Mouse (Mus musculus): ENCODE results near the gene Srsf4. TPM values are rescaled to one million over a fixed set of nuclear protein-coding genes. Genes with fewer than 3 reads are reported as not detected.
A peak's percentile ranks its signal among the peaks of the same experiment; 100 is the strongest.

Gene Srsf4
- polyA plus RNA-seq, 2 experiments = 43.4 to 45.3 TPM

DNA sequence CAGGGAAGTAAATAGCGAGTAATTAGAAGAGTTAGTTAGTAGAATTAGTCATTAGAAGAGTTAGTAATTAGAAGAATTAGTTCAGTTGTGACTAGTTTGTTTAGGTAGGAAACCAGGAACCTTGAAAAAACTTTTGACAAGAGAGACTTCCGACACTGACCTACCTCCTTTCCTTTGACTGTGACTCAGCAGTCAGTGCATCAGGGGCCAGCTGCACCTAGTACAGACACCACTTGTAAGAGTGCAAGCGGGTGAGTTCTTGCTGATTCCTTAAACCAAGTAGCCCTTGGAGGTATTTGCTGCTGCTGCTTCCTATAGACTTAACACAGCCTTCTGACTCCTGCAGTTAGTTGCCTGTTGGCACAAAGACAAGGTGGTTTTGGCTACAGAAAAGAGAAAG is 17.3 kb downstream of the Srsf4 start:
- TF ChIP-seq EP300 (IDR thresholded peaks at IDR 0.05; ENCODE audit: low read depth) (no peak), CTCF (IDR thresholded peaks at IDR 0.05; ENCODE audit: low read depth) (no peak)
- H3K27me3 ChIP-seq (ENCODE audit: control insufficient read depth, insufficient read depth, low read length) = no peaks in the 10 kb centered on the region
- no peaks in the 10 kb centered on the region for H3K9me3 ChIP-seq (ENCODE audit: control insufficient read depth, low read length)
- no peak overlapping the region for H3K9ac ChIP-seq (replicated peaks)
- peaks cover 43% of the 10 kb centered on the region for H3K36me3 ChIP-seq (replicated peaks; ENCODE audit: control insufficient read depth, insufficient read depth, low read depth)
- peaks cover 6 to 10% of the 10 kb centered on the region in 2 experiments for H3K4me1 ChIP-seq (replicated peaks; ENCODE audit: control insufficient read depth in 2 of 2, insufficient read depth in 2 of 2, low read length in 1 of 2)
- DNase-seq (ENCODE audit: low read depth in 3 of 3, low spot score in 3 of 3) = no peak
- no peak overlapping the region for H3K27ac ChIP-seq
- H3K4me2 ChIP-seq (ENCODE audit: low read depth) = no peak overlapping the region
- H3K4me3 ChIP-seq (ENCODE audit: insufficient read depth in 1 of 2, low read depth in 2 of 2, low read length in 2 of 2) = no peak overlapping the region
- 55% methylated on average over 3 of the region's 3 CpGs for WGBS (ENCODE audit: insufficient replicate concordance)
- ATAC-seq (ENCODE audit: insufficient read depth) = no peak

DNA sequence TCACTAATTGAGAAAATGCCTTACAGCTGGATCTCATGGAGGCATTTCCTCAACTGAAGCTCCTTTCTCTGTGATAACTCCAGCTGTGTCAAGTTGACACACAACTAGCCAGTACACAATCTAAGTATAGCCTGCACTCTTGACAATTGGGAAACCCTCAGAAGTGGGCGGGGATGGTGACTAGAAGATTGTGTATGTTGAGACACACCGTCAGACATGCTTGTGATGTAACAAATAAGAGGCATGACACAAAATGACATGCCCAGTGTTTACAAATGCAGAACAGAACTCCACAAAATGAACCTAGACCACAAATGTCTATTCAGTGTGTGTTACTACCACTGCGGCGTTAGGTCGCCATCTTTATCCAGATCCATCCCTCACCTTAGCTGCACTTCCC is 23.7 kb downstream of the Srsf4 start:
- WGBS (ENCODE audit: insufficient replicate concordance) = 90% methylated on average over 5 of the region's 5 CpGs
- H3K27ac ChIP-seq = no peak overlapping the region
- H3K4me3 ChIP-seq (ENCODE audit: insufficient read depth in 1 of 2, low read depth in 2 of 2, low read length in 2 of 2) = no peak overlapping the region
- H3K9me3 ChIP-seq (ENCODE audit: control insufficient read depth, low read length) = no peaks in the 10 kb centered on the region
- no peaks in the 10 kb centered on the region for H3K4me1 ChIP-seq (replicated peaks; ENCODE audit: control insufficient read depth in 2 of 2, insufficient read depth in 2 of 2, low read length in 1 of 2)
- H3K27me3 ChIP-seq (ENCODE audit: control insufficient read depth, insufficient read depth, low read length) = no peaks in the 10 kb centered on the region
- H3K9ac ChIP-seq (replicated peaks) = no peak overlapping the region
- ATAC-seq (ENCODE audit: insufficient read depth) (no peak), DNase-seq (ENCODE audit: low read depth in 3 of 3, low spot score in 3 of 3) (no peak)
- TF ChIP-seq EP300 (IDR thresholded peaks at IDR 0.05; ENCODE audit: low read depth) = no peak
- TF ChIP-seq CTCF (IDR thresholded peaks at IDR 0.05; ENCODE audit: low read depth) = no peak
- H3K4me2 ChIP-seq (ENCODE audit: low read depth) = no peak overlapping the region
- H3K36me3 ChIP-seq (replicated peaks; ENCODE audit: control insufficient read depth, insufficient read depth, low read depth) = peaks cover 82% of the 10 kb centered on the region

DNA sequence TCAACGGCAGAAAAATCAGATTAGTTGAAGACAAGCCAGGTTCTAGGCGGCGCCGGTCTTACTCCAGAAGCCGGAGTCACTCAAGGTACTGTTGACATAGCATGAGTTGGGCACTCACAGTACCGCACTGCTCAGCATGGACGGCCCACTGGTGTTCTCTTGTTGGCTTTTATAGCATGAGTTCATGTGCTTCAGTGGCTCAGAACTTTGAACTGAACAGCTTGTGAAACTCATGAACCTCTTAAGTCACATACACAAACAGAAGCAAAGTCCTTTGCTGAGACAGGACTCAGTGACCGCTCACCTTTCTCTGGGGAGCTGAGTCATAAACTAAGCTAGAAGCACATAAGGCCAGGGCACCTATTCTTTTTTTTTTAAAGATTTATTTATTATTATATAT is 24.4 kb downstream of the Srsf4 start:
- no peak for TF ChIP-seq CTCF (IDR thresholded peaks at IDR 0.05; ENCODE audit: low read depth)
- TF ChIP-seq EP300 (IDR thresholded peaks at IDR 0.05; ENCODE audit: low read depth) = no peak
- Histone ChIP-seq H3K27ac (no peak overlapping the region), H3K36me3 (replicated peaks; ENCODE audit: control insufficient read depth, insufficient read depth, low read depth) (peaks cover 77% of the 10 kb centered on the region), H3K4me2 (ENCODE audit: low read depth) (no peak overlapping the region), H3K4me1 (replicated peaks; ENCODE audit: control insufficient read depth in 2 of 2, insufficient read depth in 2 of 2, low read length in 1 of 2) (no peaks in the 10 kb centered on the region), H3K27me3 (ENCODE audit: control insufficient read depth, insufficient read depth, low read length) (no peaks in the 10 kb centered on the region), H3K4me3 (ENCODE audit: insufficient read depth in 1 of 2, low read depth in 2 of 2, low read length in 2 of 2) (no peak overlapping the region), H3K9me3 (ENCODE audit: control insufficient read depth, low read length) (no peaks in the 10 kb centered on the region), H3K9ac (replicated peaks) (no peak overlapping the region)
- ATAC-seq (ENCODE audit: insufficient read depth) (0 out of 2 replicates have a peak, but pooled peaks have one; percentile 28), DNase-seq (ENCODE audit: low read depth in 3 of 3, low spot score in 3 of 3) (no peak)
- WGBS (ENCODE audit: insufficient replicate concordance) = 87% methylated on average over 8 of the region's 8 CpGs

DNA sequence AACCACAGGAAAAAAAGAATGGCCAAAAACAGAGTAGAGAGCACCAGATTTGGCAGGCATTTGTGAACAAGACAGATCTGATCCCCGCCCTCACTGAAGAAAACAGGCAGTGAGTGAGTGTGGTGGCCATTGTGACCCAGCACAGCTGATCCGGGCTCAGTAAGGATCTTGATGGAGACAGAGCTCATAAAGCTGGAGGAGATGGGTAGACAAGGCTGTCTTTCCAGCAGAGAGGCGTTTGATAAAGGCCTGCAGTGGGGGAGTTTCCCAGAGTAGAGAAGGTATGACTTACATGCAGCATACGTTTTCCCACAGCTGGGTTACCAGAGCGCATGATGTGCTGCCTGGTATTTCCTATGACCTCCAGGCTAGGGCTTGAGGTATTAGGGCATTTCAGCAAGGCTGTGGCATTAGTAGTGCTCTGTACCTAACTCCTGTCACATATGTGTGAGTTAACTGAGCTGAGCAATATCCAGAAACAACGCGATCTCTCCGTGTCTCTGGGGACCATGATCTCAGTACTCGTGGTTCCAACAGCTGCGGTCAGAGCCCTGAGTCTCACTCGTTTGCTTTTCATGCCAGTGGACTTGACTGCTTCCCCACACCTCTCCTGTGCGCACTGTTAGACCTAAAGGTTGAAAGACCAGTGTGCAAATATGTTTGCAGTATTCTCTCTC is 25.2 kb downstream of the Srsf4 start:
- Histone ChIP-seq H3K9me3 (ENCODE audit: control insufficient read depth, low read length) (no peaks in the 10 kb centered on the region), H3K4me1 (replicated peaks; ENCODE audit: control insufficient read depth in 2 of 2, insufficient read depth in 2 of 2, low read length in 1 of 2) (no peaks in the 10 kb centered on the region), H3K4me2 (ENCODE audit: low read depth) (no peak overlapping the region), H3K4me3 (ENCODE audit: insufficient read depth in 1 of 2, low read depth in 2 of 2, low read length in 2 of 2) (no peak overlapping the region), H3K27me3 (ENCODE audit: control insufficient read depth, insufficient read depth, low read length) (no peaks in the 10 kb centered on the region), H3K9ac (replicated peaks) (no peak overlapping the region), H3K36me3 (replicated peaks; ENCODE audit: control insufficient read depth, insufficient read depth, low read depth) (peaks cover 71% of the 10 kb centered on the region), H3K27ac (no peak overlapping the region)
- DNase-seq (ENCODE audit: low read depth in 3 of 3, low spot score in 3 of 3) (no peak), ATAC-seq (ENCODE audit: insufficient read depth) (no peak)
- no peak for TF ChIP-seq EP300 (IDR thresholded peaks at IDR 0.05; ENCODE audit: low read depth)
- TF ChIP-seq CTCF (IDR thresholded peaks at IDR 0.05; ENCODE audit: low read depth) = no peak
- 90% methylated on average over 12 of the region's 12 CpGs for WGBS (ENCODE audit: insufficient replicate concordance)

DNA sequence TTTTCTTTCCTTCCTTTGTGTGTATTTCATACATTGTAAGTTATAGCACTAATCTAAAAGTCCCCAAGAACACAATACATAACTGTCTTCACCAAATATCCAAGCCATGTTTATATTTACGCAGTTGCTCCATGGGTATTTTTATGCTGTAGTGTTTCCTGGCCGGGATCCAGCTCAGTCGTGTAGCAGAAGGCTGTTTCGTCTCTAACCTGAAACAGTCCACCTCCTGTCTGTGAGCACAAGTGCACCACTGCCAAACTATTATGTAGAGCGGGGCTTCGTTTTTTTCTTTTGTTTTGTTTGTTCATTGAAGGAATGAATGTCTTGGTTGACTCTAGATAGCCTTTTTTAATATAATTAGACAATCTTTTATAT is 25.8 kb downstream of the Srsf4 start:
- DNase-seq (ENCODE audit: low read depth in 3 of 3, low spot score in 3 of 3) (no peak), ATAC-seq (ENCODE audit: insufficient read depth) (no peak)
- Histone ChIP-seq H3K4me3 (ENCODE audit: insufficient read depth in 1 of 2, low read depth in 2 of 2, low read length in 2 of 2) (no peak overlapping the region), H3K4me2 (ENCODE audit: low read depth) (no peak overlapping the region), H3K36me3 (replicated peaks; ENCODE audit: control insufficient read depth, insufficient read depth, low read depth) (peaks cover 67% of the 10 kb centered on the region), H3K9me3 (ENCODE audit: control insufficient read depth, low read length) (no peaks in the 10 kb centered on the region), H3K27ac (no peak overlapping the region), H3K4me1 (replicated peaks; ENCODE audit: control insufficient read depth in 2 of 2, insufficient read depth in 2 of 2, low read length in 1 of 2) (no peaks in the 10 kb centered on the region), H3K27me3 (ENCODE audit: control insufficient read depth, insufficient read depth, low read length) (no peaks in the 10 kb centered on the region), H3K9ac (replicated peaks) (no peak overlapping the region)
- TF ChIP-seq EP300 (IDR thresholded peaks at IDR 0.05; ENCODE audit: low read depth) = no peak
- no peak for TF ChIP-seq CTCF (IDR thresholded peaks at IDR 0.05; ENCODE audit: low read depth)
- WGBS (ENCODE audit: insufficient replicate concordance) = 90% methylated on average over 6 of the region's 6 CpGs

Data from liver, embryonic 14.5 days (tissue).